Mouse (Mus musculus) cerebellum, adult 9-11 months (tissue): ENCODE data around the gene Krtap10-4.

Source experiments
- DNase-seq: peaks from one replicate; pipeline ENCODE4 v3.0.0; 2022

Gene Krtap10-4

GRCm38 (mm10) chr10:77826951-77827350 is at the start of gene Krtap10-4:
Gene Krtap10-4, minus strand, starts transcription at chr10:77827095.
- no peak for DNase-seq

GRCm38 (mm10) chr10:77869651-77870050 is 42.8 kb upstream of the Krtap10-4 start:
- DNase-seq: no peak

- no peak for DNase-seq
Measured at GRCm38 (mm10) chr10:77867546-77867945, 40.7 kb upstream of the Krtap10-4 start.

GRCm38 (mm10) chr10:77864762-77865143 is 37.9 kb upstream of the Krtap10-4 start:
- no peak for DNase-seq

- peak; percentile 49 for DNase-seq
Measured at GRCm38 (mm10) chr10:77864067-77864761, 37.3 kb upstream of the Krtap10-4 start.

- DNase-seq: no peak
Measured at GRCm38 (mm10) chr10:77861675-77862074, 34.8 kb upstream of the Krtap10-4 start, which contains the start of gene Gm3285. Gene Gm3285, plus strand, starts transcription at chr10:77861975.

- no peak for DNase-seq
Measured at GRCm38 (mm10) chr10:77852559-77852958, 25.7 kb upstream of the Krtap10-4 start, which contains the start of gene Gm10318. Gene Gm10318, plus strand, starts transcription at chr10:77852859.

- DNase-seq: no peak
Measured at GRCm38 (mm10) chr10:77847538-77847937, 20.6 kb upstream of the Krtap10-4 start.

- peak; percentile 58 for DNase-seq
Measured at GRCm38 (mm10) chr10:77846961-77847360, 20.1 kb upstream of the Krtap10-4 start.

GRCm38 (mm10) chr10:77846503-77846902 is 19.6 kb upstream of the Krtap10-4 start, which contains the start of gene Gm36176:
Gene Gm36176, plus strand, starts transcription at chr10:77846803.
- no peak for DNase-seq

- no peak for DNase-seq
Measured at GRCm38 (mm10) chr10:77839006-77839405, 12.1 kb upstream of the Krtap10-4 start.

GRCm38 (mm10) chr10:77835647-77836046 is 8.8 kb upstream of the Krtap10-4 start, which contains the start of gene Krtap10-10:
Gene Krtap10-10, plus strand, starts transcription at chr10:77835947.
- no peak for DNase-seq

- DNase-seq: no peak
Measured at GRCm38 (mm10) chr10:77819203-77819602, 7.7 kb downstream of the Krtap10-4 start.

GRCm38 (mm10) chr10:77818523-77818922 is 8.4 kb downstream of the Krtap10-4 start:
- DNase-seq: no peak

GRCm38 (mm10) chr10:77815514-77815913 is 11.4 kb downstream of the Krtap10-4 start:
- DNase-seq: no peak

GRCm38 (mm10) chr10:77814382-77814781 is 12.5 kb downstream of the Krtap10-4 start, which contains the start of gene Gm2696:
Gene Gm2696, plus strand, starts transcription at chr10:77814682.
- DNase-seq: no peak

- DNase-seq: no peak
Measured at GRCm38 (mm10) chr10:77811743-77812142, 15.2 kb downstream of the Krtap10-4 start, which contains the start of gene Gm9507. Gene Gm9507, minus strand, starts transcription at chr10:77811843.

GRCm38 (mm10) chr10:77804095-77804494 is 22.8 kb downstream of the Krtap10-4 start:
- DNase-seq: no peak

- no peak for DNase-seq
Measured at GRCm38 (mm10) chr10:77798921-77799508, 27.9 kb downstream of the Krtap10-4 start, which contains the start of gene Gm19668. Gene Gm19668, minus strand, starts transcription at chr10:77799133.

- peak; percentile 49 for DNase-seq
Measured at GRCm38 (mm10) chr10:77798164-77798920, 28.6 kb downstream of the Krtap10-4 start.

GRCm38 (mm10) chr10:77797677-77798076 is 29.2 kb downstream of the Krtap10-4 start:
- DNase-seq: no peak

GRCm38 (mm10) chr10:77794976-77795375 is 31.9 kb downstream of the Krtap10-4 start, which contains the start of gene Gm9639:
Gene Gm9639, minus strand, starts transcription at chr10:77795076.
- DNase-seq: no peak

- DNase-seq: no peak
Measured at GRCm38 (mm10) chr10:77788621-77789020, 38.3 kb downstream of the Krtap10-4 start.
